Mouse (Mus musculus) hindbrain, embryonic 14.5 days (tissue): Measurements from ENCODE around the gene Lfng. TPM values are rescaled to one million over a fixed set of nuclear protein-coding genes. Genes with fewer than 3 reads are reported as not detected.

Experiments
- ATAC-seq: fragments of 200-750 bp; cut with Nextera tagmentation; 2 replicates; pipeline ENCODE4 v1.8.0; 2017; ENCODE audit warnings: moderate number of reproducible peaks, mild to moderate bottlenecking, moderate TSS enrichment, moderate library complexity; ENCODE audit not compliant: low FRiP score
- DNase-seq: peaks from one replicate; pipeline ENCODE4 v3.0.0-alpha.2; 2015; ENCODE audit warnings: low spot score
- H3K27ac ChIP-seq: fragments of 300-500 bp; sonication (generic); 2 replicates; pipeline ENCODE4 v1.5.1; 2014; ENCODE audit warnings: mild to moderate bottlenecking, moderate library complexity
- H3K27me3 ChIP-seq: fragments of 300-500 bp; sonication (generic); 2 replicates; pipeline ENCODE4 v1.6.1; 2014; ENCODE audit warnings: mild to moderate bottlenecking, low read length, mixed read lengths; ENCODE audit not compliant: control insufficient read depth, insufficient read depth
- H3K36me3 ChIP-seq: fragments of 300-500 bp; sonication (generic); replicated peaks from 2 replicates; pipeline ENCODE4 v1.6.1; 2014; ENCODE audit not compliant: control insufficient read depth, insufficient read depth
- H3K4me1 ChIP-seq: fragments of 300-500 bp; sonication (generic); replicated peaks from 2 replicates; pipeline ENCODE4 v1.6.1; 2014; ENCODE audit warnings: antibody characterized with exemption, low read length, mixed read lengths; ENCODE audit not compliant: control insufficient read depth, insufficient read depth
- H3K4me2 ChIP-seq: fragments of 300-500 bp; sonication (generic); replicated peaks from 2 replicates; pipeline ENCODE4 v1.6.1; 2014; ENCODE audit warnings: mild to moderate bottlenecking, moderate library complexity
- H3K4me3 ChIP-seq: fragments of 300-500 bp; sonication (generic); replicated peaks from 2 replicates; pipeline ENCODE4 v1.5.1; 2014; ENCODE audit warnings: mild to moderate bottlenecking, low read length
- H3K9ac ChIP-seq: fragments of 300-500 bp; sonication (generic); 2 replicates; pipeline ENCODE4 v1.6.1; 2014
- H3K9me3 ChIP-seq: fragments of 300-500 bp; sonication (generic); 2 replicates; pipeline ENCODE4 v1.6.1; 2016; ENCODE audit warnings: low read length; ENCODE audit not compliant: control insufficient read depth
- WGBS: fragments of 180-500 bp; shearing (Covaris S2); extraction: QIAGEN DNeasy Blood & Tissue Kit; methylation state at CpG from one replicate; pipeline ENCODE4 v1.1.7; 2014; 5-methylcytosine and 5-hydroxymethylcytosine counted together
- polyA plus RNA-seq: library from polyadenylated mRNA; unstranded; fragments of >200 nt; fragmentation: Nextera tagmentation; extraction: Ambion mirVana; gene quantifications from 2 replicates; pipeline ENCODE4 v1.2.1, GENCODE M21; 2014

Gene Lfng
- polyA plus RNA-seq, 1 experiment from 2014 or later = 25.7 TPM

DNA sequence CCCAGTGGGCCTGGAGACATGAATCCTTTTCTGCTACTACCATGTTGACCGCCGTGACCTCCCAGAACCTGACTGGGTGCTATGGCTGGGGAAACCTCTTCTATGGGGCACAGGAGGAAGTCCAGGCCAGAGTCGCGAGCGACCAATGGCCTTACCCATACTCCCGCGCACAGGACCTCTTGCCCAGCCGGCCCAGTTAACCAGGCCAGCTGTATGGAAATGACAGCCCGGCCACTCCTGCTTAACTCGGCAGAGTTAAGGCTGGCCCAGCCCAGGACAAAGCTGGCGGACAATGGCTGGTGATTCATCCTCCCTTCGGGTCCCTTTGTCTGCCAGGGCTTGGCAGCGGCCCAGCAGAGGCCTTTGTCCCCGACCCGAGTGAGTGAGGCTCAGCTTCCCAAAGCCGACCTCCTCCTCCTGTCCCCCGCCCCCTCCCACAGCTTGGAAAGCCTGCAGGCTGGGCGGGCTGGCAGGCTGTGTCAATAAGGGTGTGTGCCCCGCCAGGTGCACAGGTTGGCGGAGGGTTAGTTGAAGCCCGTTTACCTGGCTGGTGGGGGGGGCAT lies 4.0 kb downstream of the Lfng start:
- H3K4me3 ChIP-seq = peak overlapping the region; percentile 55
- H3K4me1 ChIP-seq = peaks cover 43% of the 10 kb centered on the region
- H3K36me3 ChIP-seq = peaks cover 24% of the 10 kb centered on the region
- peak overlapping the region; percentile 88 for H3K27ac ChIP-seq
- ATAC-seq = peak; percentile 52; the same call in 1 of the 2 replicates
- peak; percentile 75 for DNase-seq
- H3K4me2 ChIP-seq = peak overlapping the region; percentile 87
- H3K27me3 ChIP-seq = peaks cover 31% of the 10 kb centered on the region
- H3K9ac ChIP-seq = peak overlapping the region; percentile 64
- H3K9me3 ChIP-seq = no peaks in the 10 kb centered on the region
- WGBS = 4% methylated on average over 21 of the region's 21 CpGs

DNA sequence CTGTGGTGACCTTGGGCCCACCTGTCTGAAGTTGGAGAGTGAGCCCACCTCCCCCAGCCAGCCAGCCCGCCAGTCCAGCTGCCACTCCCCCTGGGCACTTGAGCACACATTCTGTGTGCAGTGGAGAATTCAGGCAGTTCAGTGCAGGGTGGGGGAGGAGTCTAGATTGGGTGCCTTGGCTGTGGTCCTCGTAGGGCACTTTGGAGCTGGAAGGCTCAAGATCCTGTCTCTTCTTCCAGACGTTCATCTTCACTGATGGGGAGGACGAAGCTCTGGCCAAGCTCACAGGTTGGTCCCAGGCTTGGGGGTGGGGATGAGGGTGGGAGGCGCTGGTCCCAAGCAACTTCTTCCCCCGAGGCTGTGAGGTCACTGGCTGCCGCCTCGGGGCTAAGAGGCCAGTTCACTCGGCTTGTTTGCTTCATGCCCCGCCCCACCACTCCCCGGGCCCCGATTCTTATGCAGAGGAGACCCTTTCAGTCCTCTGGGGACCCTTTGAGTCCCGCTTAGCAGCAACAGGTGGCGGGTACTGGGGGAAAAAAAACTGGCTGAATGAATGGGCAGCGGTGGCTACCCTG lies 4.6 kb downstream of the Lfng start:
- peaks cover 37% of the 10 kb centered on the region for H3K4me1 ChIP-seq
- peaks cover 26% of the 10 kb centered on the region for H3K27me3 ChIP-seq
- peaks cover 27% of the 10 kb centered on the region for H3K36me3 ChIP-seq
- H3K9me3 ChIP-seq = no peaks in the 10 kb centered on the region
- DNase-seq = no peak
- peak overlapping the region; percentile 19 for H3K4me3 ChIP-seq
- peak overlapping the region; percentile 88 for H3K27ac ChIP-seq
- WGBS = 9% methylated on average over 15 of the region's 15 CpGs
- ATAC-seq = no peak
- peak overlapping the region; percentile 87 for H3K4me2 ChIP-seq
- peak overlapping the region; percentile 42 for H3K9ac ChIP-seq

DNA sequence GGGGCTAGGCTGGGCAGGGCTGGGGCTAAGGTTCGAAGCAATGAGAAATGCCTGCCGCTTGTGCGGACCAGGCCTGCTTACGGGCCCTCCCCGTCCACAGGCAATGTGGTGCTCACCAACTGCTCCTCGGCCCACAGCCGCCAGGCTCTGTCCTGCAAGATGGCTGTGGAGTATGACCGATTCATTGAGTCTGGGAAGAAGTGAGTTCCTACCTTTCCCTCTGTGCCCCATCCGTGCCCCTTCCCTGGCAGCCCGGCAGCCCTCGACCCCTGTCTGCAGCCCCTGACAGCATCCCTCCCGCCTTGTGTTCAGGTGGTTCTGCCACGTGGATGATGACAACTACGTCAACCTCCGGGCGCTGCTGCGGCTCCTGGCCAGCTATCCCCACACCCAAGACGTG lies 5.1 kb downstream of the Lfng start:
- Histone ChIP-seq H3K4me3 (peak overlapping the region; percentile 19), H3K4me1 (peaks cover 32% of the 10 kb centered on the region), H3K9ac (peak overlapping the region; percentile 42), H3K9me3 (no peaks in the 10 kb centered on the region), H3K4me2 (peak overlapping the region; percentile 87), H3K36me3 (peaks cover 27% of the 10 kb centered on the region), H3K27me3 (peaks cover 21% of the 10 kb centered on the region), H3K27ac (peak overlapping the region; percentile 88)
- no peak for DNase-seq
- no peak for ATAC-seq
- 24% methylated on average over 18 of the region's 18 CpGs for WGBS

DNA sequence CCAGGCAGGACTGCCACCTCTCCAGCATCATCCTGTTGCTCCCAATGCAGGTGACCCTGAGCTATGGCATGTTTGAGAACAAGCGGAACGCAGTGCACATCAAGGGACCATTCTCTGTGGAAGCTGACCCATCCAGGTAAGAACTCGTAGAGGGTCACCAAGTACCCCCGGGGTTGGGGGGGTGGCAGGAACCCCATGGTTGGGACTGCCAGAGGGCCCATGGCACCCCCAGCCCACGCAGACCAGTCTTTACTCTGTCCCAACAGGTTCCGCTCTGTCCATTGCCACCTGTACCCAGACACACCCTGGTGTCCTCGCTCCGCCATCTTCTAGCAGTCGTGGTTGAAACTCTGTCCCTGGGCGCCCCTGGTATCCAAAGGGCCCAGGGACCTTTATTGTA lies 7.0 kb downstream of the Lfng start:
- H3K36me3 ChIP-seq = peaks cover 27% of the 10 kb centered on the region
- no peak for DNase-seq
- no peak overlapping the region for H3K9ac ChIP-seq
- H3K4me3 ChIP-seq = no peak overlapping the region
- H3K4me2 ChIP-seq = no peak overlapping the region
- ATAC-seq = no peak
- H3K27ac ChIP-seq = no peak overlapping the region
- H3K9me3 ChIP-seq = no peaks in the 10 kb centered on the region
- 96% methylated on average over 10 of the region's 10 CpGs for WGBS
- peaks cover 7% of the 10 kb centered on the region for H3K27me3 ChIP-seq
- peaks cover 23% of the 10 kb centered on the region for H3K4me1 ChIP-seq

DNA sequence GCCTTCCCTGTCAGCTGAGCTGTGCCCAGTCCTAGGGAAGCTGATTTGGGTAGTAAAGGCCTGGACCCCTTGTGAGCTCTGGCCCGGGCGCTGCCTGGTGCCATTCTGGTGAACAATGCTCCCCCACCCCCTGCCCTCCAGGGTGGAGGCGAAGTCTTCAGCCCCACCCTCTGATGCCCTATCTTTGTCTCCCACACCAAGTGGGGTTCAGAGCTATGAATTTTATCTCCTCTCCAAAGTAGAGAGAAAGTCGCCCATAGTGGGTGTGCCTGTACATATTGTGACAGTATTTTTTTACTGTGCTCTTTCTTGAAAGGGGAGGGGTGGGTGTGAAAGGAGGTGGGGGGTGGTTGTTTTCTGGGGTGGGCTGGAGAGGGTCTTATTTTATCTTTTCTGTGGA lies 7.7 kb downstream of the Lfng start:
- peaks cover 23% of the 10 kb centered on the region for H3K4me1 ChIP-seq
- no peak overlapping the region for H3K4me2 ChIP-seq
- no peak overlapping the region for H3K9ac ChIP-seq
- ATAC-seq (no peak), DNase-seq (no peak)
- 82% methylated on average over 4 of the region's 4 CpGs for WGBS
- H3K4me3 ChIP-seq = no peak overlapping the region
- peaks cover 7% of the 10 kb centered on the region; the same call in 1 of the 2 replicates for H3K27me3 ChIP-seq
- no peaks in the 10 kb centered on the region for H3K9me3 ChIP-seq
- H3K27ac ChIP-seq = 0 out of 2 replicates have a peak overlapping the region, but pooled peaks have one; percentile 8
- peaks cover 27% of the 10 kb centered on the region for H3K36me3 ChIP-seq

DNA sequence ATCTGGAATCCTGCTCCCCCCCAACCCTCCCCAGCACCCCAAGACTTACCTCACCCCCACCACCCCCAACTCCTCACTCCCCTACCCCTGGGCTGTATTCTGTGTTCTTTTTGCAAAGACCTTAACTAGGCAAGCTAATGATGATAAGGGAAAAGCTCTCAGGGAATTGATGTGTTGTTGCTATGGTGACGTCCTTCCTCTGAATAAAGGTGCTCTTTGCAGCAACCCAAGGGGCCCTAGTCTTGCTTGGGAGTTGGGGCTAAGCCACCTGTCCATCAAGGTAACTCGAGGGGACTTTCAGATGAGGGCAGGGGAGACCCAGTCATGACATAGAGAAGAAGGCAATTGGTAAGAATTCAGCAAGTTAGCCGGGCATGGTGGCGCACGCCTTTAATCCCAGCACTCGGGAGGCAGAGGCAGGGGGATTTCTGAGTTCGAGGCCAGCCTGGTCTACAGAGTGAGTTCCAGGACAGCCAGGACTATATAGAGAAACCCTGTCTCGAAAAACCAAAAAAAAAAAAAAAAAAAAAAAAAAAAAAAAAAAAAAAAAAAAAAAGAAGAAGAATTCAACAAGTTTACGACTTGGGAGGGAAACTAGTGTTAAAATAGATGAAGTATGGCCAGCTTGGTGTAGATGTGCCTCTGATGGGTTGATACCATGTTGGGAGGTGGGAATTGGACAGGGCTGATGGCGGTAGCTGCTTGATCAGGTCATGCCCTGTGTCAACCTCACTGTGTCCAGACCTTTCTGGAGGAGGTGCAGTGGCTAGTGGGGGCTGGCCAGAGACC lies 8.4 kb downstream of the Lfng start:
- WGBS = 77% methylated on average over 9 of the region's 10 CpGs
- no peak for DNase-seq

DNA sequence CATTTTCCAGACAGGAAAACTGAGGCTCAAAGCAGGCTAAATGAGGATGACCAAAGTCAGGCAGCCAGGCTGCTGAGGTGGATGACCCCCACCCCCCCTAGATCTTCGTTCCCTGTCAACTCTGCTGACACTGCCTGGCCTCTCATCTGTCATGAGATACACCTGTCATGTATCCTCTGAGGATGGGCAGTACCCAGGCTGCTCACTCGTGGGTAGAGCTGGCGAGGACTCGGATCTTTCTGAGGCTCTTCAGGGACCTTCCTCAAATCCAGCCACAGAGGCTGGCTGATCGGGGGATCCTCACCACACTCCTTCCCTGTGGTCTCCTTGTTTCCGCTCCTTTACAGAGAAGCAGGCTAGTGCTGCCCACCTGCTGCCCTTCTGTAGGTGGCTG lies 9.0 kb downstream of the Lfng start:
- Histone ChIP-seq H3K9me3 (no peaks in the 10 kb centered on the region), H3K4me3 (no peak overlapping the region), H3K4me1 (peaks cover 14% of the 10 kb centered on the region), H3K27me3 (peaks cover 7% of the 10 kb centered on the region; the same call in 1 of the 2 replicates), H3K9ac (no peak overlapping the region), H3K4me2 (no peak overlapping the region), H3K36me3 (peaks cover 29% of the 10 kb centered on the region), H3K27ac (no peak overlapping the region)
- 72% methylated on average over 6 of the region's 6 CpGs for WGBS
- no peak for DNase-seq
- ATAC-seq = no peak

More for the DNA sequence above, 8.4 kb downstream of the Lfng start:
- Histone ChIP-seq H3K9ac (no peak overlapping the region), H3K27me3 (peaks cover 7% of the 10 kb centered on the region; the same call in 1 of the 2 replicates), H3K4me3 (no peak overlapping the region), H3K4me1 (peaks cover 20% of the 10 kb centered on the region), H3K36me3 (peaks cover 27% of the 10 kb centered on the region), H3K4me2 (no peak overlapping the region), H3K9me3 (no peaks in the 10 kb centered on the region), H3K27ac (no peak overlapping the region)
- ATAC-seq = no peak

DNA sequence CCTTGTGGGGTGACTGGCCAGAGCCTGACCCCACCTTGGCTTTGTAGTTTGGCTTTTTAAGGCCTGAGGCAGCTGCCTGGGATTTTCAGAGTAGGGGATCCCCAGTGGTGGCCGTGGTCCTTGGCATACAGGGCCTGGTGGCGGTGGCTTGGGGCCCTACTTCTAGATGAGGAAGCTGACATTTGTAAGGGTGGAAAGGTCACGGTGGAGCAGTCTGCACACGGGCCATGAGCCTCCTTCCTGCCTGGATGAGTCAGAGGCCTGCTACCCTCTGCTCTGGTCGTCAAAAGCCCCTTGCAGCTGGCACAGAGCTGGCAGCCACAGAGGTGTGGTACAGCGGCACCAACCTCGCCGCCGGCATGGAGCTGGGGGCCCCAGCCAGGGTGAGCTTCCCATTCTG lies 9.6 kb downstream of the Lfng start:
- ATAC-seq (no peak), DNase-seq (no peak)
- Histone ChIP-seq H3K27me3 (peaks cover 4% of the 10 kb centered on the region; the same call in 1 of the 2 replicates), H3K4me1 (peaks cover 9% of the 10 kb centered on the region), H3K9me3 (no peaks in the 10 kb centered on the region), H3K4me2 (no peak overlapping the region), H3K9ac (no peak overlapping the region), H3K4me3 (no peak overlapping the region), H3K27ac (peak overlapping the region; percentile 32; the same call in 1 of the 2 replicates), H3K36me3 (peaks cover 35% of the 10 kb centered on the region)
- WGBS = 71% methylated on average over 9 of the region's 9 CpGs

DNA sequence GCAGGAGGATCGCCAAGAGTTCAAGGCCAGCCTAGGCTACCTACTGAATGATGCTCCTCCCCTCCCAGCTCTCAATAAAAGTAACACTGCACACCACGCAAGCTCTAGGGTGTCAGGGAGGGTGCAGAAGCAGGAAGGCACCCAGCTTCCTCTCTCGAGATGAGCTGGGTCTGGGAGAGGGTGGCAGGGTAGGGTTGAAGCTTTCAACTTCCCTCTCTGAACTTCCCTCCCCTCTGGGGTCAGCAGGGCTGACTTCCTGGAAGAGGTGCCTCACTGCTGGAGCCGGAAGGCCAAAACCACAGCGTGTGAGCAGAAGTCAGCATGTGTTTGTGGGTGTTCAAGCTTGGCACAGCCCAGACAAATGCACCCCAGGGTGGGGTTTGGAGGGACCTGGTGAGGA lies 10.6 kb downstream of the Lfng start:
- H3K4me3 ChIP-seq = no peak overlapping the region
- no peak overlapping the region for H3K4me2 ChIP-seq
- no peaks in the 10 kb centered on the region for H3K27me3 ChIP-seq
- DNase-seq (no peak), ATAC-seq (no peak)
- no peak overlapping the region for H3K9ac ChIP-seq
- WGBS = 81% methylated on average over 5 of the region's 5 CpGs
- no peaks in the 10 kb centered on the region; the same call in 1 of the 2 replicates for H3K4me1 ChIP-seq
- peaks cover 40% of the 10 kb centered on the region for H3K36me3 ChIP-seq
- no peak overlapping the region for H3K27ac ChIP-seq
- no peaks in the 10 kb centered on the region for H3K9me3 ChIP-seq
